Mouse (Mus musculus): ENCODE data around the gene Cdh11. TPM values are rescaled to one million over a fixed set of nuclear protein-coding genes. Genes with fewer than 3 reads are reported as not detected.

Gene Cdh11
- polyA plus RNA-seq, 1 experiment from 2014 or later: 9.1 TPM

- Histone ChIP-seq H3K4me3 (no peak overlapping the region), H3K4me1 (no peaks in the 10 kb centered on the region), H3K27me3 (replicated peaks) (no peaks in the 10 kb centered on the region), H3K27ac (no peak overlapping the region), H3K4me2 (no peak overlapping the region), H3K9ac (no peak overlapping the region), H3K36me3 (no peaks in the 10 kb centered on the region), H3K9me3 (replicated peaks) (no peaks in the 10 kb centered on the region)
- WGBS (ENCODE audit: insufficient replicate concordance): 66% methylated on average over 6 of the region's 6 CpGs
- no peak for ATAC-seq
Measured at GRCm38 (mm10) chr8:102593899-102594298, 191.5 kb downstream of the Cdh11 start.

Small RNA genes within 50 kb of the gene (microRNA-seq; reads per million reads assigned to microRNA genes)
- gene Gm26301: not detected
